Mouse (Mus musculus) adipose tissue, adult 10 weeks (tissue): ENCODE measurements around the gene Ms4a6d. TPM values are rescaled to one million over a fixed set of nuclear protein-coding genes. Genes with fewer than 3 reads are reported as not detected.

Experiments
- polyA plus RNA-seq: library from polyadenylated mRNA; stranded (reverse); fragments of 350-450 nt; fragmentation: Illumina TruSeq; extraction: RNeasy Lipid Tissue Mini Kit (QIAGEN cat#74804); gene quantifications from one replicate; pipeline ENCODE4 v1.2.3, GENCODE M21; 2014; ENCODE audit warnings: low read depth, low replicate concordance

Gene Ms4a6d
- 5.1 TPM for polyA plus RNA-seq

DNA sequence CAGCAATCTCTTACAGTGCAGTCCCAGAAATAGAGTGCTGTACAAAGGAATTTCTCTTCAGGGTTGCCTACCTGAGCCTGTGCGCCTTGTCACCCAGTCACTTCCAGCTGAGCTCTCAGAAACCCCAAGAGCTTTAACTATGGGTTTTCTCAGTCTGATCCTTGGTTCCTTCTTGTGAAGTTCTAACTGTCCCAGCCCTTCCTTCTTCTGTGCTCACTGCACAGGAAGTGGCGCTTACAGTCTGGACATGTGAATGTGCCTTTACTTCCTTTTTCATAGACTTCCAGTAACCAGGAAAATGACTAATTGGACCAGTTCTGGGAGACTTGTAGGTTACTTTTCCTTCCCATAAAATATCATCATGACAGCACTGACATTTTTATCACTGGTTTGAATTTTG is at the start of gene Ms4a6d:
Gene Ms4a6d, minus strand, starts transcription at position 247 of the 400 bp plus-strand sequence.

DNA sequence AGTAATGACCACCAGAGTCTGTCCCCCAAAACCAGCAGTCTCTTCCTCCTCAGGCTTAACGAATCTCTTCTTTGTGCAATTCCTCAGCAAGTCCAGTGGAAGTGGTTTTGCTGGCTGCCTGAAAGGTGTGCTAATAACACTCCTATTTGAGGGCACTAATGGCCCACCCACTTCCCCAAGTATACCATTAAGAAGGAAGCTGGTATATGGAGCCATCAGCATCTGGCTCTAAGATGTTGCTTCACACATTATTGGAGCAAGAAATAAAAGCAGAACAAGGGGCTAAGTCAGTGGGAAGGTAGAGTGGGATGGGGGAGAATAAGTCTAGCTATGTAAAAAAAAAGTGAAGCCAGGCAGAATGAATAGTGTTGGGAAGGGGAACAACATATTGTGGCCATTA is 36.1 kb upstream of the Ms4a6d start, which contains the start of gene Ms4a3:
Gene Ms4a3, minus strand, starts transcription at position 120 of the 400 bp plus-strand sequence.

DNA sequence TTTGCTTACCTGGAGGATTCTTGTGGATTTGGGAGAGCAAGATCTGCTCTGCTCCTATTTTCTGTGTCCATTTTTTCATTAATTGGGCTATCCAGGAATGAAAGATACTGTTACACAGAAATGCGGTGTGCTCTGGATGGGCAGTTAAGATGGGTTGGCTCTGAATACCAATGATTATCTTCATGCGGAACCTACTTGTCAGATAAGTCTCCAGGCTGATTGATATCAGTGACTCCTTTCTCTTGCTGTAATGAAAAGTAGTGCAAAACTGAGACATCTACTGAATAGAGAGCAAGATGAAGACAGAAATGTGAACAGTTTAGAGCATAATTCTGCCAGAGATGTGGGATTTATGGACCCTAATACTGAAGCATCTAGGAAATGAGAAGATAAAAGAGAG is 18.9 kb upstream of the Ms4a6d start, which contains the start of gene Ms4a2:
Gene Ms4a2, minus strand, starts transcription at position 169 of the 400 bp plus-strand sequence.

Other genes starting within 250 kb of the Ms4a6d start
- gene Ms4a4a, start 229.3 kb downstream of the Ms4a6d start, polyA plus RNA-seq, result 6.6 TPM
- 1.2 TPM for gene Ms4a4c, start 200.1 kb downstream of the Ms4a6d start, polyA plus RNA-seq
- 4.1 TPM for gene Ms4a4b, start 161.3 kb downstream of the Ms4a6d start, polyA plus RNA-seq
- 12.9 TPM for gene Ms4a6c, start 135.5 kb downstream of the Ms4a6d start, polyA plus RNA-seq
- 0.84 TPM for gene Gm8369, start 118.9 kb downstream of the Ms4a6d start, polyA plus RNA-seq
- gene Ms4a6b, start 88.3 kb downstream of the Ms4a6d start, polyA plus RNA-seq, result 11.3 TPM
- 20.0 TPM for gene Ms4a4d, start 68.0 kb downstream of the Ms4a6d start, polyA plus RNA-seq
- 0.12 TPM for gene Ms4a2, start 18.9 kb upstream of the Ms4a6d start, polyA plus RNA-seq
- not detected for gene Ms4a3, start 36.0 kb upstream of the Ms4a6d start, polyA plus RNA-seq
- gene Oosp2, start 55.7 kb upstream of the Ms4a6d start, polyA plus RNA-seq, result not detected
- gene Oosp1, start 86.3 kb upstream of the Ms4a6d start, polyA plus RNA-seq, result not detected
- gene Oosp3, start 92.2 kb upstream of the Ms4a6d start, polyA plus RNA-seq, result not detected
- gene Gif, start 142.7 kb upstream of the Ms4a6d start, polyA plus RNA-seq, result not detected
- 31.4 TPM for gene Mrpl16, start 165.5 kb upstream of the Ms4a6d start, polyA plus RNA-seq
- 22.8 TPM for gene Stx3, start 214.6 kb upstream of the Ms4a6d start, polyA plus RNA-seq
- not detected for gene Olfr1417, start 234.4 kb upstream of the Ms4a6d start, polyA plus RNA-seq